Mouse (Mus musculus): Measurements from ENCODE around the gene Rtn4.

GRCm38 (mm10) chr11:29751013-29751412, 58.3 kb downstream of the Rtn4 start:
- TF ChIP-seq CTCF (IDR thresholded peaks at IDR 0.05; ENCODE audit: control insufficient read depth, insufficient read depth, insufficient replicate concordance, low read depth, low read length) (no peak), POLR2A (IDR thresholded peaks at IDR 0.05; ENCODE audit: control insufficient read depth, low read depth, low read length) (no peak)
